In genomic region chr17:11029348-11029747, GRCm38 (mm10) we compare ENCODE assay signal across 19 mouse cellular contexts.
A peak's percentile ranks its signal among the peaks of the same experiment; 100 is the strongest.
DNase-seq lines count a peak whose midpoint lies in the region; ATAC-seq and TF ChIP-seq lines count a peak whose summit lies in the region.
"Had no signal": no experiment of that assay in that cellular context is flagged by ENCODE, and none has a peak within 500 bp of the region (broad histone marks: within the 10 kb centered on the region; RNA-seq: fewer than 3 reads in every experiment).

No protein-coding gene starts in this region.

- no peak for ATAC-seq in forebrain, postnatal 0 days
- no peak for ATAC-seq in forebrain, embryonic 16.5 days
- no peak for ATAC-seq in liver, postnatal 0 days
- ATAC-seq in liver, embryonic 11.5 days (replicated peaks; ENCODE audit: low FRiP score), result no peak
- ATAC-seq in stomach, postnatal 0 days (ENCODE audit: low FRiP score, low TSS enrichment), result no peak
- ATAC-seq: forebrain, embryonic 14.5 days; hindbrain, embryonic 16.5 days had no signal

- WGBS in forebrain, postnatal 0 days, result 95% methylated on average over 4 of the region's 4 CpGs
- WGBS in forebrain, embryonic 16.5 days, result 97% methylated on average over 4 of the region's 4 CpGs
- 91% methylated on average over 4 of the region's 4 CpGs for WGBS in liver, postnatal 0 days (ENCODE audit: insufficient replicate concordance)
- 91% methylated on average over 4 of the region's 4 CpGs for WGBS in liver, embryonic 11.5 days
- WGBS in stomach, postnatal 0 days, result 97% methylated on average over 4 of the region's 4 CpGs
- 95% methylated on average over 4 of the region's 4 CpGs for WGBS in cerebellum, adult 2 months

- no peak overlapping the region for H3K4me2 ChIP-seq in forebrain, postnatal 0 days (ENCODE audit: low read depth)
- H3K4me2 ChIP-seq in forebrain, embryonic 16.5 days (ENCODE audit: low read length), result no peak overlapping the region
- no peak overlapping the region for H3K4me2 ChIP-seq in liver, postnatal 0 days (ENCODE audit: low read depth, low read length)
- no peak overlapping the region for H3K4me2 ChIP-seq in liver, embryonic 11.5 days
- no peak overlapping the region for H3K4me2 ChIP-seq in stomach, postnatal 0 days (replicated peaks; ENCODE audit: low read depth)
- H3K4me2 ChIP-seq: stomach, embryonic 15.5 days had no signal

- H3K4me3 ChIP-seq in forebrain, postnatal 0 days (ENCODE audit: low read depth, low read length), result no peak overlapping the region
- no peak overlapping the region for H3K4me3 ChIP-seq in forebrain, embryonic 16.5 days (replicated peaks; ENCODE audit: low read length)
- no peak overlapping the region for H3K4me3 ChIP-seq in liver, postnatal 0 days (ENCODE audit: low read depth, low read length)
- H3K4me3 ChIP-seq in liver, embryonic 11.5 days (ENCODE audit: low read depth, low read length), result no peak overlapping the region
- H3K4me3 ChIP-seq in stomach, postnatal 0 days (ENCODE audit: low read depth, low read length), result no peak overlapping the region
- H3K4me3 ChIP-seq in cerebellum, adult 2 months (replicated peaks; ENCODE audit: insufficient read depth, low read depth, low read length), result no peak overlapping the region
- H3K4me3 ChIP-seq: stomach, embryonic 15.5 days had no signal

- TF ChIP-seq POLR2A in cerebellum, adult 2 months (IDR thresholded peaks at IDR 0.05; ENCODE audit: borderline replicate concordance, insufficient read depth, low read length), result no peak

- H3K9me3 ChIP-seq in forebrain, postnatal 0 days (ENCODE audit: low read length), result no peaks in the 10 kb centered on the region
- no peaks in the 10 kb centered on the region for H3K9me3 ChIP-seq in forebrain, embryonic 16.5 days (ENCODE audit: control insufficient read depth, low read length)
- no peaks in the 10 kb centered on the region for H3K9me3 ChIP-seq in liver, postnatal 0 days (ENCODE audit: low read length)
- H3K9me3 ChIP-seq in liver, embryonic 11.5 days (ENCODE audit: control insufficient read depth, low read length), result no peaks in the 10 kb centered on the region
- no peaks in the 10 kb centered on the region for H3K9me3 ChIP-seq in stomach, postnatal 0 days (ENCODE audit: control insufficient read depth, low read length)
- H3K9me3 ChIP-seq: stomach, embryonic 15.5 days had no signal

- no peak for TF ChIP-seq EP300 in liver, postnatal 0 days (IDR thresholded peaks at IDR 0.05; ENCODE audit: low read depth)
- TF ChIP-seq EP300 in stomach, postnatal 0 days (optimal IDR thresholded peaks at IDR 0.05), result no peak

- no peaks in the 10 kb centered on the region for H3K36me3 ChIP-seq in forebrain, postnatal 0 days (ENCODE audit: insufficient read depth)
- H3K36me3 ChIP-seq in forebrain, embryonic 16.5 days (ENCODE audit: control insufficient read depth, insufficient read depth), result no peaks in the 10 kb centered on the region
- no peaks in the 10 kb centered on the region for H3K36me3 ChIP-seq in liver, postnatal 0 days (replicated peaks; ENCODE audit: insufficient read depth, low read length)
- H3K36me3 ChIP-seq in liver, embryonic 11.5 days (ENCODE audit: control insufficient read depth, insufficient read depth, low read length), result no peaks in the 10 kb centered on the region
- no peaks in the 10 kb centered on the region for H3K36me3 ChIP-seq in stomach, postnatal 0 days (ENCODE audit: control insufficient read depth, insufficient read depth, low read length)
- H3K36me3 ChIP-seq: stomach, embryonic 15.5 days had no signal

- no peak for DNase-seq in forebrain, postnatal 0 days
- no peak for DNase-seq in liver, postnatal 0 days
- no peak for DNase-seq in liver, embryonic 11.5 days (ENCODE audit: low spot score)
- peak; percentile 6 for DNase-seq in MEL-GATA-1-ER (ENCODE audit: extremely low read depth, low read depth)
- no peak for DNase-seq in stomach, postnatal 0 days (ENCODE audit: low spot score)
- DNase-seq in cerebellum, adult 2 months, result no peak
- DNase-seq: B cell, adult 2 months; cerebellum, adult 11 months; gastrocnemius, postnatal 14 days; heart, postnatal 14 days; kidney, adult 9 months; lung, postnatal 10 days; midbrain, embryonic 14.5 days; spleen, adult 18-20 months; thymus, postnatal 25 days had no signal

- peak; percentile 41; the same call in 1 of the 2 replicates for TF ChIP-seq CTCF in forebrain, postnatal 0 days (IDR thresholded peaks at IDR 0.05; ENCODE audit: low read depth)
- 0 out of 2 replicates have a peak, but pooled peaks have one; percentile 15 for TF ChIP-seq CTCF in liver, postnatal 0 days (IDR thresholded peaks at IDR 0.05; ENCODE audit: low read depth)
- TF ChIP-seq CTCF in stomach, postnatal 0 days (IDR thresholded peaks at IDR 0.05; ENCODE audit: low read depth), result peak; percentile 46
- no peak; the same call in 1 of the 2 replicates for TF ChIP-seq CTCF in cerebellum, adult 2 months (IDR thresholded peaks at IDR 0.05; ENCODE audit: borderline replicate concordance, insufficient read depth, low read depth, low read length)

- no peak overlapping the region for H3K9ac ChIP-seq in forebrain, postnatal 0 days
- no peak overlapping the region for H3K9ac ChIP-seq in forebrain, embryonic 16.5 days (replicated peaks; ENCODE audit: low read depth, low read length)
- H3K9ac ChIP-seq in liver, postnatal 0 days (replicated peaks), result no peak overlapping the region
- H3K9ac ChIP-seq in liver, embryonic 11.5 days (ENCODE audit: low read depth, low read length), result no peak overlapping the region
- no peak overlapping the region for H3K9ac ChIP-seq in stomach, postnatal 0 days (ENCODE audit: low read length)
- H3K9ac ChIP-seq: stomach, embryonic 15.5 days had no signal

- H3K27me3 ChIP-seq in forebrain, postnatal 0 days (ENCODE audit: insufficient read depth, low read length), result no peaks in the 10 kb centered on the region
- H3K27me3 ChIP-seq in forebrain, embryonic 16.5 days (replicated peaks; ENCODE audit: control insufficient read depth, insufficient read depth, low read length), result no peaks in the 10 kb centered on the region
- no peaks in the 10 kb centered on the region for H3K27me3 ChIP-seq in liver, postnatal 0 days (ENCODE audit: insufficient read depth, low read length)
- H3K27me3 ChIP-seq in liver, embryonic 11.5 days (replicated peaks; ENCODE audit: control insufficient read depth, insufficient read depth, low read length), result no peaks in the 10 kb centered on the region
- H3K27me3 ChIP-seq in stomach, postnatal 0 days (ENCODE audit: control insufficient read depth, insufficient read depth, low read length), result no peaks in the 10 kb centered on the region; the same call in 1 of the 2 replicates
- no peaks in the 10 kb centered on the region for H3K27me3 ChIP-seq in cerebellum, adult 2 months (ENCODE audit: control insufficient read depth, insufficient read depth, low read length)
- H3K27me3 ChIP-seq: stomach, embryonic 15.5 days had no signal

- H3K27ac ChIP-seq in forebrain, postnatal 0 days (ENCODE audit: low read depth, low read length), result no peak overlapping the region
- H3K27ac ChIP-seq in forebrain, embryonic 16.5 days (ENCODE audit: low read length), result no peak overlapping the region
- H3K27ac ChIP-seq in liver, postnatal 0 days (ENCODE audit: low read depth), result no peak overlapping the region
- H3K27ac ChIP-seq in liver, embryonic 11.5 days (ENCODE audit: low read depth, low read length), result no peak overlapping the region
- H3K27ac ChIP-seq in stomach, postnatal 0 days (replicated peaks), result no peak overlapping the region
- H3K27ac ChIP-seq in cerebellum, adult 2 months (ENCODE audit: insufficient read depth, low read length), result no peak overlapping the region
- H3K27ac ChIP-seq: stomach, embryonic 15.5 days had no signal

- no peaks in the 10 kb centered on the region for H3K4me1 ChIP-seq in forebrain, postnatal 0 days (ENCODE audit: insufficient read depth)
- no peaks in the 10 kb centered on the region for H3K4me1 ChIP-seq in forebrain, embryonic 16.5 days (replicated peaks; ENCODE audit: control insufficient read depth, insufficient read depth, low read length)
- no peaks in the 10 kb centered on the region for H3K4me1 ChIP-seq in liver, postnatal 0 days (ENCODE audit: insufficient read depth)
- H3K4me1 ChIP-seq in liver, embryonic 11.5 days (replicated peaks; ENCODE audit: control insufficient read depth, insufficient read depth, low read length), result no peaks in the 10 kb centered on the region
- no peaks in the 10 kb centered on the region for H3K4me1 ChIP-seq in stomach, postnatal 0 days (replicated peaks; ENCODE audit: control insufficient read depth, insufficient read depth)
- peaks cover 6% of the 10 kb centered on the region; the same call in 1 of the 2 replicates for H3K4me1 ChIP-seq in cerebellum, adult 2 months (ENCODE audit: control insufficient read depth, insufficient read depth, low read length)
- H3K4me1 ChIP-seq: stomach, embryonic 15.5 days had no signal
